8 mouse cellular contexts compared by ENCODE assay signal in the genomic region with DNA sequence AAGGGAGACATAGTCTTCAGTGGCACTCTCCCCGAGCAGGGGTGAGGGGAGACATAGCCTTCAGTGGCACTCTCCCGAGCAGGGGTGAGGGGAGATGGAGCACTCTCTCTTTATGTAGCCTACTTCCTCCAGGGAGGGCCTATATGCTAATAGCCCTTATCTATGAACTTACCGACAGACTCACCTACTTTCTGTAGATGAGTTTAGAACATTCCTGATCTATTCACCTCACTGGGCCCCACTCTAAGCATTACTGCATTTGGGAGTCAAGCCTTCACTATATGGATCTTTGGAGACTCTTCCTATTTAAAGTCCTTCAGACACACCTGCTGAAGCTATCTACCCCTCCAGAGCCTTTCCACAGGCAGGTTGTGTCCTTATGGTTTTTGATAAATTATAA. TPM values are rescaled to one million over a fixed set of nuclear protein-coding genes. Genes with fewer than 3 reads are reported as not detected.
DNase-seq lines count a peak whose midpoint lies in the region; ATAC-seq and TF ChIP-seq lines count a peak whose summit lies in the region.

No protein-coding gene starts in this region.

- TF ChIP-seq POLR2A in lung, adult 2 months (IDR thresholded peaks at IDR 0.05; ENCODE audit: borderline replicate concordance, extremely low read depth, low read depth, low read length), result no peak
- no peak for TF ChIP-seq POLR2A in limb, embryonic 14.5 days (IDR thresholded peaks at IDR 0.05; ENCODE audit: borderline replicate concordance, extremely low read depth, insufficient read depth, insufficient read length)

- peaks cover 7% of the 10 kb centered on the region for H3K4me1 ChIP-seq in lung, adult 2 months (ENCODE audit: control insufficient read depth, insufficient read depth, low read length)
- H3K4me1 ChIP-seq in forebrain, embryonic 12.5 days, result peaks cover 11% of the 10 kb centered on the region
- peaks cover 6% of the 10 kb centered on the region; the same call in 1 of the 2 replicates for H3K4me1 ChIP-seq in limb, embryonic 14.5 days (ENCODE audit: control insufficient read depth, insufficient read depth, low read length)
- 0 out of 2 replicates have a peak, but pooled peaks cover 3% of the 10 kb centered on the region for H3K4me1 ChIP-seq in stomach, embryonic 14.5 days (ENCODE audit: control insufficient read depth, insufficient read depth, low read length)

- H3K9ac ChIP-seq in forebrain, embryonic 12.5 days, result peak overlapping the region; percentile 36; the same call in 1 of the 2 replicates
- no peak overlapping the region for H3K9ac ChIP-seq in limb, embryonic 14.5 days (ENCODE audit: low read depth, low read length, severe bottlenecking)
- 0 out of 2 replicates have a peak overlapping the region, but pooled peaks have one; percentile 25 for H3K9ac ChIP-seq in stomach, embryonic 14.5 days (replicated peaks; ENCODE audit: low read depth, low read length)

- H3K9me3 ChIP-seq in forebrain, embryonic 12.5 days, result no peaks in the 10 kb centered on the region
- H3K9me3 ChIP-seq in limb, embryonic 14.5 days (ENCODE audit: control insufficient read depth, low read length), result no peaks in the 10 kb centered on the region
- H3K9me3 ChIP-seq in stomach, embryonic 14.5 days (ENCODE audit: control insufficient read depth, low read depth, low read length), result no peaks in the 10 kb centered on the region

- no peaks in the 10 kb centered on the region for H3K36me3 ChIP-seq in forebrain, embryonic 12.5 days (replicated peaks)
- no peaks in the 10 kb centered on the region for H3K36me3 ChIP-seq in limb, embryonic 14.5 days (ENCODE audit: control insufficient read depth, insufficient read depth, low read length)
- no peaks in the 10 kb centered on the region for H3K36me3 ChIP-seq in stomach, embryonic 14.5 days (ENCODE audit: control insufficient read depth, insufficient read depth, low read length)

- H3K27ac ChIP-seq in forebrain, embryonic 12.5 days, result no peak overlapping the region
- H3K27ac ChIP-seq in limb, embryonic 14.5 days (replicated peaks; ENCODE audit: low read depth, low read length), result no peak overlapping the region
- H3K27ac ChIP-seq in stomach, embryonic 14.5 days (ENCODE audit: low read length), result no peak overlapping the region

- peak overlapping the region; percentile 48 for H3K4me2 ChIP-seq in forebrain, embryonic 12.5 days
- H3K4me2 ChIP-seq in limb, embryonic 14.5 days (replicated peaks; ENCODE audit: low read depth, low read length, severe bottlenecking), result peak overlapping the region; percentile 42
- H3K4me2 ChIP-seq in stomach, embryonic 14.5 days (replicated peaks; ENCODE audit: low read depth, low read length), result peak overlapping the region; percentile 57

- H3K4me3 ChIP-seq in lung, adult 2 months (replicated peaks; ENCODE audit: extremely low read depth, low read depth, low read length), result peak overlapping the region; percentile 28
- no peak overlapping the region; the same call in 1 of the 2 replicates for H3K4me3 ChIP-seq in forebrain, embryonic 12.5 days (replicated peaks)
- peak overlapping the region; percentile 11; the same call in 1 of the 2 replicates for H3K4me3 ChIP-seq in limb, embryonic 14.5 days (replicated peaks; ENCODE audit: low read length)
- H3K4me3 ChIP-seq in stomach, embryonic 14.5 days (ENCODE audit: low read depth, low read length), result no peak overlapping the region

- ATAC-seq in forebrain, embryonic 12.5 days (ENCODE audit: low FRiP score), result peak; percentile 63; the same call in 1 of the 2 replicates
- ATAC-seq in limb, embryonic 14.5 days (ENCODE audit: low FRiP score, low read depth), result no peak; the same call in 1 of the 2 replicates
- ATAC-seq in stomach, embryonic 14.5 days (ENCODE audit: insufficient number of reproducible peaks, insufficient read depth, low FRiP score, low read depth), result peak; percentile 33; the same call in 1 of the 2 replicates

- no peaks in the 10 kb centered on the region for H3K27me3 ChIP-seq in forebrain, embryonic 12.5 days
- H3K27me3 ChIP-seq in limb, embryonic 14.5 days (ENCODE audit: control insufficient read depth, insufficient read depth, low read length), result no peaks in the 10 kb centered on the region
- no peaks in the 10 kb centered on the region for H3K27me3 ChIP-seq in stomach, embryonic 14.5 days (ENCODE audit: control insufficient read depth, insufficient read depth, low read length)

- no peak for TF ChIP-seq CTCF in lung, adult 2 months (IDR thresholded peaks at IDR 0.05; ENCODE audit: insufficient read depth, low read length)

- 24% methylated on average over 3 of the region's 3 CpGs for WGBS in lung, adult 2 months
- WGBS in forebrain, embryonic 12.5 days, result 60% methylated on average over 3 of the region's 3 CpGs
- 64% methylated on average over 3 of the region's 3 CpGs for WGBS in limb, embryonic 14.5 days
- WGBS in stomach, embryonic 14.5 days, result 46% methylated on average over 3 of the region's 3 CpGs

- no peak for DNase-seq in lung, adult 2 months
- no peak for DNase-seq in lung, postnatal 10 days
- DNase-seq in limb, embryonic 14.5 days (ENCODE audit: low spot score), result no peak
- no peak for DNase-seq in adrenal gland, adult (ENCODE audit: inconsistent age in 2 of 2, low spot score in 1 of 2)
- DNase-seq in layer of hippocampus, postnatal 10 days (ENCODE audit: low spot score in 2 of 2), result no peak
- DNase-seq in ovary, postnatal 14 days (ENCODE audit: low spot score), result no peak

RNA-seq across cellular contexts. Expression of gene Gclc, which starts 52.1 kb away (rescaled TPM):
- 40.4 and 49.3 TPM in 2 replicates for polyA plus RNA-seq in lung, adult 2 months (2012; rRNA removed)
- 22.5 and 23.5 TPM in 2 replicates for polyA plus RNA-seq in forebrain, embryonic 12.5 days (2016; fragmentation: Nextera tagmentation; extraction: Ambion mirVana)
- 15.2 and 17.0 TPM in 2 replicates for polyA plus RNA-seq in limb, embryonic 14.5 days (2012; rRNA removed)
- polyA plus RNA-seq in limb, embryonic 14.5 days (2014; fragmentation: Nextera tagmentation; extraction: Ambion mirVana), result 14.0 and 15.2 TPM in 2 replicates
- 16.2 and 20.7 TPM in 2 replicates for polyA plus RNA-seq in stomach, embryonic 14.5 days (2014; fragmentation: Nextera tagmentation; extraction: Ambion mirVana)
- 10 to 100 TPM; 35.7 to 36.0 TPM for total RNA-seq in layer of hippocampus, postnatal 10 days (2021)

Comparison
In these comparisons a context has a peak if more than half of its experiments do, and no peak if none do; other contexts are left out.
1. H3K4me3 ChIP-seq: peak in lung, adult 2 months (single experiment) and limb, embryonic 14.5 days (single experiment); none in forebrain, embryonic 12.5 days (single experiment) and stomach, embryonic 14.5 days (single experiment).
2. Peak in every context shown above with its lines, with median percentiles within 50 percentile points of each other: H3K4me2 ChIP-seq.